Mouse (Mus musculus): Measurements from ENCODE around the gene Zdhhc4.

GRCm38 (mm10) chr5:143304251-143304650 is 24.8 kb downstream of the Zdhhc4 start:
- no peak for TF ChIP-seq CTCF (IDR thresholded peaks at IDR 0.05)
- no peak for TF ChIP-seq EP300 (IDR thresholded peaks at IDR 0.05)
